Mouse (Mus musculus) kidney, postnatal 0 days (tissue): Measurements from ENCODE around the gene Vps45. TPM values are rescaled to one million over a fixed set of nuclear protein-coding genes. Genes with fewer than 3 reads are reported as not detected.

ENCODE experiments used
- ATAC-seq: fragments of 200-750 bp; cut with Nextera tagmentation; replicated peaks from 2 replicates; pipeline ENCODE4 v1.8.0; 2017; ENCODE audit warnings: low read depth, moderate number of reproducible peaks, moderate TSS enrichment, moderate library complexity; ENCODE audit not compliant: low FRiP score
- DNase-seq: peaks from one replicate; pipeline ENCODE4 v3.0.0-alpha.2; 2016; ENCODE audit warnings: low spot score
- H3K27ac ChIP-seq: fragments of 300-500 bp; sonication (generic); 2 replicates; pipeline ENCODE4 v1.5.1; 2014; ENCODE audit warnings: mild to moderate bottlenecking
- H3K27me3 ChIP-seq: fragments of 300-500 bp; sonication (generic); 2 replicates; pipeline ENCODE4 v1.6.1; 2014; ENCODE audit warnings: low read length, mixed read lengths; ENCODE audit not compliant: insufficient read depth
- H3K36me3 ChIP-seq: fragments of 300-500 bp; sonication (generic); 2 replicates; pipeline ENCODE4 v1.6.1; 2014; ENCODE audit warnings: low read length, mixed read lengths; ENCODE audit not compliant: insufficient read depth
- H3K4me1 ChIP-seq: fragments of 300-500 bp; sonication (generic); replicated peaks from 2 replicates; pipeline ENCODE4 v1.6.1; 2014; ENCODE audit warnings: antibody characterized with exemption, low read length, mixed read lengths; ENCODE audit not compliant: insufficient read depth
- H3K4me2 ChIP-seq: fragments of 300-500 bp; sonication (generic); 2 replicates; pipeline ENCODE4 v1.6.1; 2014; ENCODE audit warnings: mild to moderate bottlenecking, low read length, moderate library complexity, mixed read lengths
- H3K4me3 ChIP-seq: fragments of 300-500 bp; sonication (generic); replicated peaks from 2 replicates; pipeline ENCODE4 v1.5.1; 2014; ENCODE audit warnings: low read depth, low read length
- H3K9ac ChIP-seq: fragments of 300-500 bp; sonication (generic); 2 replicates; pipeline ENCODE4 v1.6.1; 2014; ENCODE audit warnings: low read depth, low read length
- H3K9me3 ChIP-seq: fragments of 300-500 bp; sonication (generic); replicated peaks from 2 replicates; pipeline ENCODE4 v1.6.1; 2016; ENCODE audit warnings: low read length, inconsistent platforms, mixed read lengths
- CTCF ChIP-seq: IDR thresholded peaks from 2 replicates; pipeline ENCODE4 v1.5.1; 2016; ENCODE audit warnings: antibody characterized with exemption, low read depth, mild to moderate bottlenecking, moderate library complexity
- WGBS: fragments of 180-500 bp; shearing (Covaris S2); extraction: QIAGEN DNeasy Blood & Tissue Kit; methylation state at CpG from one replicate; pipeline ENCODE4 v1.1.7; 2014; 5-methylcytosine and 5-hydroxymethylcytosine counted together
- polyA plus RNA-seq: library from polyadenylated mRNA; unstranded; fragments of >200 nt; fragmentation: Nextera tagmentation; extraction: Ambion mirVana; gene quantifications from 2 replicates; pipeline ENCODE4 v1.2.1, GENCODE M21; 2015

Vps45 gene
- polyA plus RNA-seq, 1 experiment from 2014 or later: 41.9 TPM

DNA sequence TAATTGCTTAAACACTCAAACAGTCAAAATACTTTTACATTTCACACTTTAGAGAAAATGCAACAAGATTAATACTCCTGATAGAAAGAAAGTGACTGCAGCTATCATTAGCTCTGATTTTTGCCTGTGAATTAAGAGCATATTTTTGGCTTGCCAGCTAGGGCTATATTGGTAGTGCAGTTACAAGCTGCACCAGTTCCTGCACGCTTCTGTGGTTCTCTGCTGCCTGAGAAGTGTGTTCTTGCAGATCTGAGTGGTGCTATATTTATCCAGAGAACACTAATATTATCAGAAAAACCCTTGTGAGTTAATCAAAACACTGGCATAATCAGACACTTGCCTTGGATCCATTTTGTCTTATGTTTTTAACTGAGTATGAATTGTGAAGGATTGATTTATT lies 15.2 kb downstream of the Vps45 start:
- DNase-seq: no peak
- no peak overlapping the region for H3K4me2 ChIP-seq
- no peak for TF ChIP-seq CTCF
- no peaks in the 10 kb centered on the region for H3K4me1 ChIP-seq
- ATAC-seq: no peak
- H3K27me3 ChIP-seq: no peaks in the 10 kb centered on the region
- no peak overlapping the region for H3K4me3 ChIP-seq
- WGBS: 81% methylated on average over 1 of the region's 1 CpGs
- no peaks in the 10 kb centered on the region for H3K9me3 ChIP-seq
- H3K9ac ChIP-seq: no peak overlapping the region
- peaks cover 10% of the 10 kb centered on the region; the same call in 1 of the 2 replicates for H3K36me3 ChIP-seq
- H3K27ac ChIP-seq: no peak overlapping the region

GRCm38 (mm10) chr3:96041079-96041478 lies 17.2 kb downstream of the Vps45 start:
- Histone ChIP-seq H3K27ac (no peak overlapping the region), H3K9ac (no peak overlapping the region), H3K4me2 (no peak overlapping the region), H3K4me3 (no peak overlapping the region), H3K9me3 (no peaks in the 10 kb centered on the region), H3K27me3 (no peaks in the 10 kb centered on the region), H3K36me3 (peaks cover 8% of the 10 kb centered on the region; the same call in 1 of the 2 replicates), H3K4me1 (no peaks in the 10 kb centered on the region)
- TF ChIP-seq CTCF: no peak
- ATAC-seq (no peak), DNase-seq (no peak)
- 94% methylated on average over 6 of the region's 6 CpGs for WGBS

- no peak overlapping the region for H3K9ac ChIP-seq
- WGBS: 98% methylated on average over 2 of the region's 2 CpGs
- H3K36me3 ChIP-seq: peaks cover 6% of the 10 kb centered on the region; the same call in 1 of the 2 replicates
- DNase-seq (no peak), ATAC-seq (no peak)
- no peaks in the 10 kb centered on the region for H3K27me3 ChIP-seq
- H3K4me1 ChIP-seq: no peaks in the 10 kb centered on the region
- H3K9me3 ChIP-seq: no peaks in the 10 kb centered on the region
- no peak overlapping the region for H3K4me3 ChIP-seq
- H3K4me2 ChIP-seq: no peak overlapping the region
- no peak for TF ChIP-seq CTCF
- no peak overlapping the region for H3K27ac ChIP-seq
These were observed 17.6 kb downstream of the Vps45 start for GRCm38 (mm10) chr3:96040663-96041006.

- Histone ChIP-seq H3K4me2 (no peak overlapping the region), H3K36me3 (0 out of 2 replicates have a peak, but pooled peaks cover under 1% of the 10 kb centered on the region), H3K4me3 (no peak overlapping the region), H3K9ac (no peak overlapping the region), H3K4me1 (no peaks in the 10 kb centered on the region), H3K9me3 (no peaks in the 10 kb centered on the region), H3K27me3 (no peaks in the 10 kb centered on the region), H3K27ac (no peak overlapping the region)
- DNase-seq: peak; percentile 8
- WGBS: 59% methylated on average over 9 of the region's 9 CpGs
- no peak for TF ChIP-seq CTCF
- ATAC-seq: no peak
These were observed 18.2 kb downstream of the Vps45 start for GRCm38 (mm10) chr3:96039857-96040662.

DNA sequence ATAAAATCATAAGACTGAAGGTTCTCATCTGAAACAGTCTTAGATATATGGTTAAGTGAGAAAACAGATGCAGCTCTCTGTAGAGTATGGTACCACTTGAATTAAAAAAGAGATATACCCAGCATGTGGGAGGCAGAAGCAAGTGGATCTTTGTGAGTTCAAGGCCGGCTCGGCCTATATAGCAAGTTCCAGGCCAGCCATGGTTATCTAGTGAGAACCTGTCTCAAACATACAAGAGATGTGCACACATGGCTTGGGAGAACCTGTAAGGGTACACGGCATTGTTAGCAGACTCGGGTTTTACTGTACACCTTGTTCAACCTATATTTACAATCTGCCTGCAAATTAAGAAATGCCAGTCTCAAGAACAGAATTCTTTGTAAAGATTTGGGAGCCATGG lies 19.4 kb downstream of the Vps45 start:
- ATAC-seq: no peak
- TF ChIP-seq CTCF: no peak
- H3K4me1 ChIP-seq: no peaks in the 10 kb centered on the region
- no peak overlapping the region for H3K9ac ChIP-seq
- H3K9me3 ChIP-seq: no peaks in the 10 kb centered on the region
- WGBS: 95% methylated on average over 4 of the region's 4 CpGs
- H3K4me3 ChIP-seq: no peak overlapping the region
- no peak for DNase-seq
- H3K27me3 ChIP-seq: no peaks in the 10 kb centered on the region
- H3K36me3 ChIP-seq: no peaks in the 10 kb centered on the region
- H3K4me2 ChIP-seq: no peak overlapping the region
- no peak overlapping the region for H3K27ac ChIP-seq

DNA sequence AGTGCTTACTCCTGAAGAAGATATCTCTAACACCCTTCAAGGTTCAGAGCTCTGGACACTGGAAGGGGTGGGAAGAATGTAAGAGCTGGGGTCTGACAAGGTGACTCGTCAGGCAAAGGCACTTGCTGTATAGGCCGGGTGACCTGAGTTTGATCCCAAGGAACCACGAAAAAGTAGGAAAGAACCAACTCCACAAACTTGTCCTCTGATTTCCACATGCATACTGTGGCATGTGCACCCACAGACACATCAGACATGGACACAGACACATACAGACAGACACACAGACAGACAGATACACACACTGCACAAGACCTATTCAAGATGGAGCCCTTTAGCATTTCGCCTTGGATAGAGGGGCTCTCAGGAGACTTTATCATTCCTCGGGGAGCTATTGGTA lies 20.1 kb downstream of the Vps45 start:
- Histone ChIP-seq H3K9ac (no peak overlapping the region), H3K27ac (no peak overlapping the region), H3K4me1 (no peaks in the 10 kb centered on the region), H3K4me3 (no peak overlapping the region), H3K27me3 (no peaks in the 10 kb centered on the region), H3K4me2 (no peak overlapping the region), H3K36me3 (0 out of 2 replicates have a peak, but pooled peaks cover 3% of the 10 kb centered on the region), H3K9me3 (no peaks in the 10 kb centered on the region)
- TF ChIP-seq CTCF: no peak
- ATAC-seq (no peak), DNase-seq (no peak)
- 81% methylated on average over 5 of the region's 5 CpGs for WGBS
